Mouse (Mus musculus) ES-Bruce4 (cell line): ENCODE results near the gene Gm3402. TPM values are rescaled to one million over a fixed set of nuclear protein-coding genes. Genes with fewer than 3 reads are reported as not detected.
"Not testable (repeated sequence)": the region's sequence is repeated elsewhere in the genome, so short reads cannot be mapped to it uniquely, and the experiment has no call there.

Source experiments
- H3K27ac ChIP-seq: 2 replicates; pipeline ENCODE4 v1.5.1; 2012; ENCODE audit warnings: low read length, inconsistent platforms; ENCODE audit not compliant: insufficient read depth
- H3K27me3 ChIP-seq: 2 replicates; pipeline ENCODE4 v1.6.1; 2012; ENCODE audit warnings: mild to moderate bottlenecking, low read length, inconsistent platforms; ENCODE audit not compliant: control insufficient read depth, poor library complexity, insufficient read depth, severe bottlenecking
- H3K36me3 ChIP-seq: 2 replicates; pipeline ENCODE4 v1.6.1; 2012; ENCODE audit warnings: inconsistent platforms, mild to moderate bottlenecking, low read length, moderate library complexity; ENCODE audit not compliant: control insufficient read depth, poor library complexity, insufficient read depth, severe bottlenecking
- H3K4me1 ChIP-seq: one replicate; pipeline ENCODE4 v1.8.1; 2011; ENCODE audit warnings: low read length; ENCODE audit not compliant: control insufficient read depth, insufficient read depth
- H3K4me3 ChIP-seq: 2 replicates; pipeline ENCODE4 v1.5.1; 2011; ENCODE audit warnings: low read depth, mild to moderate bottlenecking, low read length
- H3K9ac ChIP-seq: 2 replicates; pipeline ENCODE4 v1.6.1; 2012; ENCODE audit warnings: low read depth, mild to moderate bottlenecking, inconsistent platforms; ENCODE audit not compliant: poor library complexity, severe bottlenecking
- H3K9me3 ChIP-seq: replicated peaks from 2 replicates; pipeline ENCODE4 v1.6.1; 2012; ENCODE audit warnings: mild to moderate bottlenecking, low read length, inconsistent platforms; ENCODE audit not compliant: control insufficient read depth, poor library complexity, insufficient read depth, severe bottlenecking
- CTCF ChIP-seq: IDR thresholded peaks from one replicate; pipeline ENCODE4 v1.8.1; 2011; ENCODE audit warnings: low read depth, low read length
- polyA plus RNA-seq: library from polyadenylated mRNA; stranded (reverse); fragments of >200 nt; gene quantifications from 2 replicates; pipeline ENCODE4 v1.2.4, GENCODE M21; 2011; ENCODE audit warnings: low read depth; ENCODE audit not compliant: missing spikeins, insufficient read depth, insufficient read length

Gene Gm3402
- polyA plus RNA-seq, 1 experiment, result not detected

GRCm38 (mm10) chr5:146479564-146479963, 34.4 kb upstream of the Gm3402 start:
- not testable (repeated sequence) for H3K4me3 ChIP-seq, H3K36me3 ChIP-seq
- peak; percentile 42 for TF ChIP-seq CTCF

DNA sequence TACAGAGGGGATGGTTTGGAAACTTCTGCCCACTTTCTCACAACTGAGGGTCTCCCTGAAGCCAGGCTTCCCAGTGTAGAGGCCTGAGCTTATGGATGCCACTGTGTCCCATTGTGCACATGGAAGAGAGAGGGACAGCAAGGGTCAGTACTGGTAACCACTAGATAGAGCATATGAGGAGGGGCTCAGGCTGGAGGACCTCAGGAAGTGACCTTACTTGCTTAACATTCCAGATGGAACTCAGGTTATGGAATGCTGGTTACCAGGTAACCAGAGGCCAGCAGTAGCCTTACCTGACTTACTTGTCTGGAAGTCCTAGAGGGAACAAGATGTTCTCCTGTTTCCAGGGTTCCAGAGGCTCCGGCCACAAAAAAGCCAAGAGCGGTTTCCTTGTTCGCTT, 32.3 kb upstream of the Gm3402 start, which contains the start of gene Gm6408:
TSS of gene Gm6408 (plus strand) at position 301 of the 400 bp plus-strand sequence.
- H3K27me3 ChIP-seq, H3K36me3 ChIP-seq, H3K27ac ChIP-seq, H3K4me3 ChIP-seq, H3K9me3 ChIP-seq, H3K4me1 ChIP-seq, H3K9ac ChIP-seq: not testable (repeated sequence)

More at GRCm38 (mm10) chr5:146479564-146479963, 34.4 kb upstream of the Gm3402 start:
- H3K27me3 ChIP-seq, H3K4me1 ChIP-seq, H3K27ac ChIP-seq, H3K9ac ChIP-seq, H3K9me3 ChIP-seq: not testable (repeated sequence)

- not testable (repeated sequence) for H3K36me3 ChIP-seq, H3K9me3 ChIP-seq, H3K4me3 ChIP-seq, H3K4me1 ChIP-seq, H3K27ac ChIP-seq, H3K9ac ChIP-seq, H3K27me3 ChIP-seq
These were observed 25.0 kb upstream of the Gm3402 start for GRCm38 (mm10) chr5:146488959-146489358.

- not testable (repeated sequence) for H3K36me3 ChIP-seq, H3K27ac ChIP-seq, H3K4me3 ChIP-seq, H3K27me3 ChIP-seq, H3K4me1 ChIP-seq, H3K9ac ChIP-seq, H3K9me3 ChIP-seq
These were observed 22.9 kb upstream of the Gm3402 start, which contains the start of gene Gm6370 for GRCm38 (mm10) chr5:146491063-146491462. TSS of gene Gm6370 (plus strand) at chr5:146491363.

- H3K9ac ChIP-seq, H3K27me3 ChIP-seq, H3K36me3 ChIP-seq, H3K4me3 ChIP-seq, H3K4me1 ChIP-seq, H3K27ac ChIP-seq, H3K9me3 ChIP-seq: not testable (repeated sequence)
These were observed 11.8 kb upstream of the Gm3402 start, which contains the start of gene 4930449I24Rik for GRCm38 (mm10) chr5:146502099-146502498. TSS of gene 4930449I24Rik (plus strand) at chr5:146502399.

GRCm38 (mm10) chr5:146525501-146525900, 11.6 kb downstream of the Gm3402 start, which contains the start of gene Gm3404:
TSS of gene Gm3404 (plus strand) at chr5:146525801.
- not testable (repeated sequence) for H3K9me3 ChIP-seq, H3K36me3 ChIP-seq, H3K4me3 ChIP-seq, H3K27ac ChIP-seq, H3K4me1 ChIP-seq, H3K9ac ChIP-seq, H3K27me3 ChIP-seq

- H3K4me1 ChIP-seq, H3K9ac ChIP-seq, H3K4me3 ChIP-seq, H3K27ac ChIP-seq, H3K36me3 ChIP-seq, H3K27me3 ChIP-seq, H3K9me3 ChIP-seq: not testable (repeated sequence)
These were observed 23.4 kb downstream of the Gm3402 start, which contains the start of gene Gm3409 for GRCm38 (mm10) chr5:146537347-146537746. TSS of gene Gm3409 (plus strand) at chr5:146537647.

GRCm38 (mm10) chr5:146555836-146556235, 41.9 kb downstream of the Gm3402 start, which contains the start of gene Gm3415:
TSS of gene Gm3415 (plus strand) at chr5:146556136.
- not testable (repeated sequence) for H3K4me3 ChIP-seq, H3K36me3 ChIP-seq, H3K27me3 ChIP-seq, H3K27ac ChIP-seq, H3K9ac ChIP-seq, H3K4me1 ChIP-seq, H3K9me3 ChIP-seq
